Mouse (Mus musculus): Measurements from ENCODE around the gene Six4. TPM values are rescaled to one million over a fixed set of nuclear protein-coding genes. Genes with fewer than 3 reads are reported as not detected.

Six4 gene
- polyA plus RNA-seq, 1 experiment from 2014 or later = 0.61 TPM

Other genes with a start within 250 kb of the Six4 start
- 0.86 and 2.5 TPM in 2 replicates for gene Six6, start 173.6 kb downstream of the Six4 start, polyA plus RNA-seq (2015; fragmentation: Nextera tagmentation; extraction: Ambion mirVana)
- 2.3 and 3.2 TPM in 2 replicates for gene 4930447C04Rik, start 172.7 kb downstream of the Six4 start, polyA plus RNA-seq (2015; fragmentation: Nextera tagmentation; extraction: Ambion mirVana)
- 0.64 and 0.70 TPM in 2 replicates for gene Six1, start 59.6 kb downstream of the Six4 start, polyA plus RNA-seq (2015; fragmentation: Nextera tagmentation; extraction: Ambion mirVana)
- 18.8 and 19.2 TPM in 2 replicates for gene Mnat1, start 10.3 kb upstream of the Six4 start, polyA plus RNA-seq (2015; fragmentation: Nextera tagmentation; extraction: Ambion mirVana)
- gene Trmt5, start 173.3 kb upstream of the Six4 start, polyA plus RNA-seq (2015; fragmentation: Nextera tagmentation; extraction: Ambion mirVana) = 16.5 and 17.6 TPM in 2 replicates
- 10.0 and 10.4 TPM in 2 replicates for gene Slc38a6, start 173.3 kb upstream of the Six4 start, polyA plus RNA-seq (2015; fragmentation: Nextera tagmentation; extraction: Ambion mirVana)